Mouse (Mus musculus) liver, embryonic 14.5 days (tissue): ENCODE data around the gene Polk. TPM values are rescaled to one million over a fixed set of nuclear protein-coding genes. Genes with fewer than 3 reads are reported as not detected.

Source experiments
- ATAC-seq: fragments of 200-750 bp; cut with Nextera tagmentation; 2 replicates; pipeline ENCODE4 v1.8.0; 2017; ENCODE audit warnings: moderate number of reproducible peaks, mild to moderate bottlenecking, moderate library complexity; ENCODE audit not compliant: insufficient read depth
- DNase-seq, 3 experiments: peaks; one replicate each; pipeline ENCODE4 v3.0.0-alpha.2; 2012 to 2013; ENCODE audit warnings: low read depth in 3 of 3, low spot score in 3 of 3
- H3K27ac ChIP-seq: fragments of 300-500 bp; sonication (generic); 2 replicates; pipeline ENCODE4 v1.5.1; 2014; ENCODE audit warnings: moderate library complexity, mild to moderate bottlenecking, control low read depth, inconsistent platforms
- H3K27me3 ChIP-seq: fragments of 300-500 bp; sonication (generic); 2 replicates; pipeline ENCODE4 v1.6.1; 2014; ENCODE audit warnings: mild to moderate bottlenecking, low read length, moderate library complexity; ENCODE audit not compliant: control insufficient read depth, insufficient read depth
- H3K36me3 ChIP-seq: fragments of 300-500 bp; sonication (generic); replicated peaks from 2 replicates; pipeline ENCODE4 v1.6.1; 2014; ENCODE audit warnings: low read depth; ENCODE audit not compliant: control insufficient read depth, insufficient read depth
- H3K4me1 ChIP-seq, 2 experiments: fragments of 200-500 bp in 1 of 2; fragments of 300-500 bp in 1 of 2; sonication (generic) in 1 of 2; replicated peaks; 2 replicates each; pipeline ENCODE4 v1.6.1; 2012 to 2014; ENCODE audit warnings: antibody characterized with exemption in 1 of 2, inconsistent platforms in 1 of 2, low read length in 1 of 2; ENCODE audit not compliant: control insufficient read depth in 2 of 2, insufficient read depth in 2 of 2
- H3K4me2 ChIP-seq: fragments of 300-500 bp; sonication (generic); 2 replicates; pipeline ENCODE4 v1.6.1; 2014; ENCODE audit warnings: low read depth, mild to moderate bottlenecking, control low read depth, moderate library complexity
- H3K4me3 ChIP-seq, 2 experiments: fragments of 200-500 bp in 1 of 2; fragments of 300-500 bp in 1 of 2; sonication (generic) in 1 of 2; 2 replicates each; pipeline ENCODE4 v1.5.1; 2012 to 2014; ENCODE audit warnings: low read depth in 2 of 2, low read length in 2 of 2, mild to moderate bottlenecking in 2 of 2, control low read depth in 1 of 2, inconsistent platforms in 1 of 2, moderate library complexity in 1 of 2; ENCODE audit not compliant: insufficient read depth in 1 of 2
- H3K9ac ChIP-seq: fragments of 300-500 bp; sonication (generic); replicated peaks from 2 replicates; pipeline ENCODE4 v1.6.1; 2014; ENCODE audit warnings: mild to moderate bottlenecking, control low read depth, moderate library complexity
- H3K9me3 ChIP-seq: fragments of 300-500 bp; sonication (generic); 2 replicates; pipeline ENCODE4 v1.6.1; 2016; ENCODE audit warnings: low read length, mixed read lengths; ENCODE audit not compliant: control insufficient read depth
- CTCF ChIP-seq: IDR thresholded peaks from 2 replicates; pipeline ENCODE4 v1.5.1; 2016; ENCODE audit warnings: antibody characterized with exemption, low read depth, control low read depth
- EP300 ChIP-seq: IDR thresholded peaks from 2 replicates; pipeline ENCODE4 v1.6.1; 2016; ENCODE audit warnings: antibody characterized with exemption, low read depth
- WGBS: fragments of 180-500 bp; shearing (Covaris S2); extraction: QIAGEN DNeasy Blood & Tissue Kit; methylation state at CpG from one replicate; pipeline ENCODE4 v1.1.7; 2014; ENCODE audit not compliant: insufficient replicate concordance; 5-methylcytosine and 5-hydroxymethylcytosine counted together
- polyA plus RNA-seq, 2 experiments: library from polyadenylated mRNA; depleted of rRNA in 1 of 2; stranded (reverse) in 1 of 2; unstranded in 1 of 2; fragments of >200 nt; fragmentation: Nextera tagmentation in 1 of 2; extraction: Ambion mirVana in 1 of 2; gene quantifications; 2 replicates each; pipeline versions ENCODE4 v1.2.1 to v1.2.3; 2012 to 2014

Polk gene
- polyA plus RNA-seq, 2 experiments: 2.7 to 3.5 TPM

DNA sequence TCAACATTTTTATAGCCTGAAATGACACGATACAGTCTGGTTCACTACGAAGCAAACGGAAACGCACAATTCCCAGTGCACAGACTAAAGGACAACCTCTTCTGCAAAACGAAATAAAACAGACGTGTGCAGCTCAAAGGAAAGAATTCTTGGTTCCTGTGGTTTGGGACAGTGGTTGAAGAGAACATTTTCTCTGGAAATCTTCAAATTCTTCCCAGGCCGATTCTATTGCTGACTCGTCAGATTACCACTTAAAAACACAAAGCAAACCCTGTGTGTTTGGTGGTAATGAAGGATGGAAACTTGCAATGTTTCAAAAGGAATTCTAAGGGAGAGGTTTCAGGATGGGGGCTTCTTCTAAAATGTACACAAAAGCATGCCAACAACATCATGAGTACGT lies 12.3 kb downstream of the Polk start:
- WGBS: 84% methylated on average over 9 of the region's 9 CpGs
- H3K36me3 ChIP-seq: no peaks in the 10 kb centered on the region

DNA sequence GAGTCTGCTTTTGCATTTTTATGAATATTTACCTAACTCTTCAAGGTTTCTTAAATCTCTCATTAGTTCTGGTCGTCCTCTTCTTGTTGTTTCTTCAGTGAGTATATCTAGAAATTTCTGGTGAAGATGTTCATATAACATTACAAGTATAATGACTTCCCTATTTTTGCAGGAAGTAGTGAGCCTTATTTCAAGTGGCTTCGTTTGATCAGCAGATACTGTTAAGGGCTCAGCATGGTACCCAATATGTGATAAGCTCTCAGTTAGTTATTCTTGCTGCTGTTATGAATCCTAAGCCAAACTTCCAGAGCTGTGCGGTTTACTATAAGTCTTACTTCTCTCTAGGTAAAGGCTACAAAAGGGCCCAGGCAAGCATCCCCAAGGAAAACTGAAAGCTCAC lies 12.8 kb downstream of the Polk start:
- WGBS: 62% methylated on average over 3 of the region's 3 CpGs
- ATAC-seq: no peak
- peaks cover 0 to 8% of the 10 kb centered on the region in 2 experiments; a peak in 2 of 4 replicates for H3K4me1 ChIP-seq

More for the DNA sequence above, 12.3 kb downstream of the Polk start:
- ATAC-seq: no peak
- no peak overlapping the region for H3K4me2 ChIP-seq
- H3K4me3 ChIP-seq: no peak overlapping the region
- no peaks in the 10 kb centered on the region for H3K9me3 ChIP-seq
- H3K4me1 ChIP-seq: peaks cover 0 to 8% of the 10 kb centered on the region in 2 experiments; a peak in 2 of 4 replicates
- DNase-seq: no peak
- H3K9ac ChIP-seq: no peak overlapping the region
- H3K27ac ChIP-seq: no peak overlapping the region
- TF ChIP-seq EP300 (no peak), CTCF (no peak)
- H3K27me3 ChIP-seq: no peaks in the 10 kb centered on the region

GRCm38 (mm10) chr13:96528776-96529175 lies 13.6 kb downstream of the Polk start:
- no peak for TF ChIP-seq CTCF
- no peak for TF ChIP-seq EP300
- Histone ChIP-seq H3K4me3 (no peak overlapping the region), H3K4me1 (peaks cover 0 to 8% of the 10 kb centered on the region in 2 experiments; a peak in 2 of 4 replicates), H3K4me2 (no peak overlapping the region), H3K9me3 (no peaks in the 10 kb centered on the region), H3K27me3 (no peaks in the 10 kb centered on the region), H3K27ac (no peak overlapping the region), H3K36me3 (no peaks in the 10 kb centered on the region), H3K9ac (no peak overlapping the region)
- DNase-seq (no peak), ATAC-seq (no peak)
- 81% methylated on average over 3 of the region's 3 CpGs for WGBS

More for the DNA sequence above, 12.8 kb downstream of the Polk start:
- Histone ChIP-seq H3K9me3 (no peaks in the 10 kb centered on the region), H3K27me3 (no peaks in the 10 kb centered on the region), H3K9ac (no peak overlapping the region), H3K36me3 (no peaks in the 10 kb centered on the region), H3K4me2 (no peak overlapping the region), H3K27ac (no peak overlapping the region), H3K4me3 (no peak overlapping the region)
- TF ChIP-seq EP300 (no peak), CTCF (no peak)
- no peak for DNase-seq

DNA sequence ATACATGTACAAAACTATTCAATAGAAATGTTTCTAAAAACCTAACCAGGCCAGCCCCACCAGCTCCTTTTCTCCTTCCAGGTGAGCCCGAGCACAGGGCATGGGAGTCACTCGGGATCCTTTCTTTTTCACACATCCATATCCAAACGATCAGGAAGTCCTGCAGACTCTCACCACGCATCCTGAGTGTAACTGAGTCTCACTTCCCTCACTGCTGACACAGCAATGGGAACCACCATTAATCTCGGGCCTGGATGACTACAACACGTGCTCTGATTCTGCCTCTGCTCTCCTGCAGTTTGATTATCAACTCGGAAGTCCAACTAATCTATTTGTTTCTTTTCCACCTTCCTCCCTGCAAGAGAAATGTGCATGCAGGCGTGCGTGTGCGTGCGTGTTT lies 14.5 kb downstream of the Polk start:
- Histone ChIP-seq H3K4me3 (no peak overlapping the region), H3K36me3 (no peaks in the 10 kb centered on the region), H3K4me2 (no peak overlapping the region), H3K27me3 (no peaks in the 10 kb centered on the region), H3K4me1 (peaks cover 0 to 8% of the 10 kb centered on the region in 2 experiments; a peak in 2 of 4 replicates), H3K9me3 (no peaks in the 10 kb centered on the region), H3K9ac (no peak overlapping the region), H3K27ac (no peak overlapping the region)
- no peak for ATAC-seq
- TF ChIP-seq CTCF: no peak
- TF ChIP-seq EP300: no peak
- no peak for DNase-seq
- WGBS: 59% methylated on average over 11 of the region's 11 CpGs

DNA sequence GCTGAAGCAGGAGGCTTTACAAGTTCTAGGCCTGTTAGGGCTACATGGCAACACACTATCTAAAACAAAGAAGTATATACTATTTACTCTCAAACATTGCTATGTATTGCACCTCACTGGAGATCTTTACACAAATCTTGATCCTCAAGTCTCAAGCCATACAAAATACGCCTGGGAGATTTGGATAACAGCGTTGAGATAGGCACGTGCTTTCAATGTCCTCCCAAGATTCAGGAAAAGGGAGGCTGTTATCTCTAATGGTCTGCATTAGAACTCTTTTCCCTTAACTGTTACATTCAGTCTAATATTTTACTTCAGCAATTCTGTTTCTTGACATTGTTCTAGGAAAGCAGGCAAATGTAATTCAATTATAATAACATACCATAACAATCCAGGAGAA lies 15.4 kb downstream of the Polk start:
- TF ChIP-seq EP300 (0 out of 2 replicates have a peak, but pooled peaks have one; percentile 20), CTCF (no peak)
- no peak overlapping the region for H3K27ac ChIP-seq
- H3K27me3 ChIP-seq: no peaks in the 10 kb centered on the region
- H3K4me1 ChIP-seq: peaks cover 0 to 7% of the 10 kb centered on the region in 2 experiments; a peak in 2 of 4 replicates
- H3K9ac ChIP-seq: no peak overlapping the region
- no peak overlapping the region for H3K4me3 ChIP-seq
- DNase-seq (no peak), ATAC-seq (peak; percentile 37; the same call in 1 of the 2 replicates)
- no peak overlapping the region for H3K4me2 ChIP-seq
- WGBS: 19% methylated on average over 3 of the region's 3 CpGs
- H3K36me3 ChIP-seq: no peaks in the 10 kb centered on the region
- no peaks in the 10 kb centered on the region for H3K9me3 ChIP-seq
